Mouse (Mus musculus) embryonic fibroblast, embryonic 13.5 days (primary cell): Measurements from ENCODE around the gene Myzap.
A peak's percentile ranks its signal among the peaks of the same experiment; 100 is the strongest.

Source experiments
- CTCF ChIP-seq: IDR thresholded peaks from 2 replicates; pipeline ENCODE4 v1.5.1; 2011; ENCODE audit warnings: mild to moderate bottlenecking, control low read depth, low read length, moderate library complexity, borderline replicate concordance; ENCODE audit not compliant: insufficient read depth
- POLR2A ChIP-seq: IDR thresholded peaks from 2 replicates; pipeline ENCODE4 v1.6.1; 2011; ENCODE audit warnings: low read depth, mild to moderate bottlenecking, control low read depth, low read length, moderate library complexity

DNA sequence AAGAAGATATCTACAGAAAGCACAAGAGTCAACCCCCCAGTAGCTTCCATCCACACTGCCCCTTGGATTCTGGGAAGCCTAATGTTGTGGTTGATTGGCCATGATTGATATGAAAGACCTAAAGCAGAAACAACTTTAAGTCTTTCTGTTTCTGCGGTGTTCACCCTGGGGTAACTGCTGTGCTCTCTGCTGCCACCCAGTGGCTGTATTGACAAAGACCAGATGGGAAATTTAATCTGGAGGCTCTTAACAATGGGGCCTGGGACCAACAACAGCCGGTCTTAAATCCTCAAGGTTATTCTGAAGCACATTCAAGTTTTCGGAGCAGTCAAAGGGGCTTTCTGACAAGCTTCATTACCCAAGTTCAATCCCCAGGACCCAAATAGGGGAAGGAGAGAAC lies 24.0 kb upstream of the Myzap start:
- peak; percentile 58; the same call in 1 of the 2 replicates for TF ChIP-seq CTCF
- TF ChIP-seq POLR2A, result no peak
